Mouse (Mus musculus) cerebellum, adult 11 months (tissue): ENCODE results near the gene Mfsd4a.

ENCODE experiments used
- DNase-seq: peaks from one replicate; pipeline ENCODE4 v3.0.0; 2022

The Mfsd4a gene

GRCm38 (mm10) chr1:132011785-132012184 lies 56.1 kb downstream of the Mfsd4a start:
- no peak for DNase-seq

GRCm38 (mm10) chr1:132010632-132011501 lies 57.0 kb downstream of the Mfsd4a start:
- no peak for DNase-seq

GRCm38 (mm10) chr1:132008881-132009644 lies 58.8 kb downstream of the Mfsd4a start:
- DNase-seq, result no peak

- DNase-seq, result peak; percentile 71
Observed at GRCm38 (mm10) chr1:132007828-132008827, 59.7 kb downstream of the Mfsd4a start.

- peak; percentile 81 for DNase-seq
Observed at GRCm38 (mm10) chr1:132007282-132007815, 60.5 kb downstream of the Mfsd4a start, which contains the start of gene Elk4. TSS of gene Elk4 (plus strand) at chr1:132007607.

- no peak for DNase-seq
Observed at GRCm38 (mm10) chr1:132006721-132007120, 61.1 kb downstream of the Mfsd4a start.

GRCm38 (mm10) chr1:132006046-132006445 lies 61.8 kb downstream of the Mfsd4a start:
- DNase-seq, result no peak

- DNase-seq, result no peak
Observed at GRCm38 (mm10) chr1:132005466-132005865, 62.4 kb downstream of the Mfsd4a start.

GRCm38 (mm10) chr1:132004574-132005180 lies 63.2 kb downstream of the Mfsd4a start:
- no peak for DNase-seq

- DNase-seq, result no peak
Observed at GRCm38 (mm10) chr1:132003817-132004216, 64.0 kb downstream of the Mfsd4a start.

GRCm38 (mm10) chr1:132003111-132003510 lies 64.8 kb downstream of the Mfsd4a start:
- DNase-seq, result no peak

GRCm38 (mm10) chr1:132001880-132002330 lies 66.0 kb downstream of the Mfsd4a start:
- no peak for DNase-seq

GRCm38 (mm10) chr1:132000506-132000905 lies 67.4 kb downstream of the Mfsd4a start:
- no peak for DNase-seq

- peak; percentile 39 for DNase-seq
Observed at GRCm38 (mm10) chr1:131995062-131995461, 72.8 kb downstream of the Mfsd4a start.

- no peak for DNase-seq
Observed at GRCm38 (mm10) chr1:131993169-131994040, 74.5 kb downstream of the Mfsd4a start.

GRCm38 (mm10) chr1:131992561-131993001 lies 75.3 kb downstream of the Mfsd4a start:
- DNase-seq, result peak; percentile 39

- DNase-seq, result no peak
Observed at GRCm38 (mm10) chr1:131990083-131990760, 77.6 kb downstream of the Mfsd4a start.

- no peak for DNase-seq
Observed at GRCm38 (mm10) chr1:131989476-131989875, 78.4 kb downstream of the Mfsd4a start.

GRCm38 (mm10) chr1:131987432-131987831 lies 80.4 kb downstream of the Mfsd4a start:
- DNase-seq, result no peak

GRCm38 (mm10) chr1:131983806-131984205 lies 84.1 kb downstream of the Mfsd4a start:
- DNase-seq, result no peak
